Mouse (Mus musculus): Measurements from ENCODE around the gene Gmds. TPM values are rescaled to one million over a fixed set of nuclear protein-coding genes. Genes with fewer than 3 reads are reported as not detected.
A peak's percentile ranks its signal among the peaks of the same experiment; 100 is the strongest.

Gene Gmds
- polyA plus RNA-seq, 1 experiment from 2014 or later: 35.6 TPM

- ATAC-seq (replicated peaks; ENCODE audit: insufficient number of reproducible peaks, low FRiP score, low TSS enrichment, low read depth): no peak; the same call in 1 of the 2 replicates
- Histone ChIP-seq H3K36me3 (replicated peaks; ENCODE audit: control insufficient read depth, insufficient read depth, low read depth, low read length) (no peaks in the 10 kb centered on the region), H3K27me3 (ENCODE audit: control insufficient read depth, insufficient read depth, low read length) (no peaks in the 10 kb centered on the region), H3K9ac (replicated peaks; ENCODE audit: low read length) (no peak overlapping the region), H3K4me2 (ENCODE audit: low read depth, low read length) (no peak overlapping the region), H3K4me3 (ENCODE audit: low read depth, low read length) (no peak overlapping the region), H3K9me3 (replicated peaks; ENCODE audit: control insufficient read depth, low read length) (no peaks in the 10 kb centered on the region), H3K27ac (replicated peaks; ENCODE audit: low read depth, low read length) (peak overlapping the region; percentile 48), H3K4me1 (ENCODE audit: control insufficient read depth, insufficient read depth, low read length) (peaks cover 2% of the 10 kb centered on the region; the same call in 1 of the 2 replicates)
- WGBS: 36% methylated on average over 3 of the region's 3 CpGs
- peak; percentile 65 for DNase-seq (ENCODE audit: low spot score)
Observed at GRCm38 (mm10) chr13:31966931-31967532, 371.5 kb downstream of the Gmds start.

GRCm38 (mm10) chr13:31960514-31960913 lies 378.0 kb downstream of the Gmds start:
- Histone ChIP-seq H3K27ac (replicated peaks; ENCODE audit: low read depth, low read length) (no peak overlapping the region), H3K4me2 (ENCODE audit: low read depth, low read length) (no peak overlapping the region), H3K36me3 (replicated peaks; ENCODE audit: control insufficient read depth, insufficient read depth, low read depth, low read length) (no peaks in the 10 kb centered on the region), H3K27me3 (ENCODE audit: control insufficient read depth, insufficient read depth, low read length) (no peaks in the 10 kb centered on the region), H3K9ac (replicated peaks; ENCODE audit: low read length) (no peak overlapping the region), H3K4me3 (ENCODE audit: low read depth, low read length) (no peak overlapping the region), H3K4me1 (ENCODE audit: control insufficient read depth, insufficient read depth, low read length) (no peaks in the 10 kb centered on the region), H3K9me3 (replicated peaks; ENCODE audit: control insufficient read depth, low read length) (no peaks in the 10 kb centered on the region)
- 7% methylated on average over 3 of the region's 3 CpGs for WGBS
- ATAC-seq (replicated peaks; ENCODE audit: insufficient number of reproducible peaks, low FRiP score, low TSS enrichment, low read depth) (no peak), DNase-seq (ENCODE audit: low spot score) (peak; percentile 44)

- Histone ChIP-seq H3K4me3 (ENCODE audit: low read depth, low read length) (no peak overlapping the region), H3K36me3 (replicated peaks; ENCODE audit: control insufficient read depth, insufficient read depth, low read depth, low read length) (no peaks in the 10 kb centered on the region), H3K27ac (replicated peaks; ENCODE audit: low read depth, low read length) (no peak overlapping the region), H3K27me3 (ENCODE audit: control insufficient read depth, insufficient read depth, low read length) (no peaks in the 10 kb centered on the region), H3K4me2 (ENCODE audit: low read depth, low read length) (no peak overlapping the region), H3K9me3 (replicated peaks; ENCODE audit: control insufficient read depth, low read length) (no peaks in the 10 kb centered on the region), H3K9ac (replicated peaks; ENCODE audit: low read length) (no peak overlapping the region), H3K4me1 (ENCODE audit: control insufficient read depth, insufficient read depth, low read length) (no peaks in the 10 kb centered on the region)
- DNase-seq (ENCODE audit: low spot score) (no peak), ATAC-seq (replicated peaks; ENCODE audit: insufficient number of reproducible peaks, low FRiP score, low TSS enrichment, low read depth) (no peak)
- 43% methylated on average over 13 of the region's 13 CpGs for WGBS
Observed at GRCm38 (mm10) chr13:31958346-31959335, 379.9 kb downstream of the Gmds start.

GRCm38 (mm10) chr13:31956584-31956983 lies 382.0 kb downstream of the Gmds start:
- Histone ChIP-seq H3K9ac (replicated peaks; ENCODE audit: low read length) (no peak overlapping the region), H3K4me3 (ENCODE audit: low read depth, low read length) (no peak overlapping the region), H3K36me3 (replicated peaks; ENCODE audit: control insufficient read depth, insufficient read depth, low read depth, low read length) (no peaks in the 10 kb centered on the region), H3K4me1 (ENCODE audit: control insufficient read depth, insufficient read depth, low read length) (no peaks in the 10 kb centered on the region), H3K27me3 (ENCODE audit: control insufficient read depth, insufficient read depth, low read length) (no peaks in the 10 kb centered on the region), H3K9me3 (replicated peaks; ENCODE audit: control insufficient read depth, low read length) (no peaks in the 10 kb centered on the region), H3K4me2 (ENCODE audit: low read depth, low read length) (no peak overlapping the region), H3K27ac (replicated peaks; ENCODE audit: low read depth, low read length) (no peak overlapping the region)
- WGBS: 75% methylated on average over 6 of the region's 6 CpGs
- ATAC-seq (replicated peaks; ENCODE audit: insufficient number of reproducible peaks, low FRiP score, low TSS enrichment, low read depth) (no peak), DNase-seq (ENCODE audit: low spot score) (no peak)

- H3K4me3 ChIP-seq (ENCODE audit: low read depth, low read length): no peak overlapping the region
- DNase-seq (ENCODE audit: low spot score) (no peak), ATAC-seq (replicated peaks; ENCODE audit: insufficient number of reproducible peaks, low FRiP score, low TSS enrichment, low read depth) (no peak)
- no peak overlapping the region for H3K9ac ChIP-seq (replicated peaks; ENCODE audit: low read length)
- WGBS: 73% methylated on average over 4 of the region's 4 CpGs
- no peaks in the 10 kb centered on the region for H3K9me3 ChIP-seq (replicated peaks; ENCODE audit: control insufficient read depth, low read length)
- H3K27me3 ChIP-seq (ENCODE audit: control insufficient read depth, insufficient read depth, low read length): no peaks in the 10 kb centered on the region
- H3K4me1 ChIP-seq (ENCODE audit: control insufficient read depth, insufficient read depth, low read length): no peaks in the 10 kb centered on the region
- no peaks in the 10 kb centered on the region for H3K36me3 ChIP-seq (replicated peaks; ENCODE audit: control insufficient read depth, insufficient read depth, low read depth, low read length)
- no peak overlapping the region for H3K4me2 ChIP-seq (ENCODE audit: low read depth, low read length)
- H3K27ac ChIP-seq (replicated peaks; ENCODE audit: low read depth, low read length): no peak overlapping the region
Observed at GRCm38 (mm10) chr13:31956112-31956511, 382.4 kb downstream of the Gmds start.

- H3K9me3 ChIP-seq (replicated peaks; ENCODE audit: control insufficient read depth, low read length): no peaks in the 10 kb centered on the region
- no peak overlapping the region for H3K4me3 ChIP-seq (ENCODE audit: low read depth, low read length)
- H3K4me2 ChIP-seq (ENCODE audit: low read depth, low read length): no peak overlapping the region
- no peak overlapping the region for H3K27ac ChIP-seq (replicated peaks; ENCODE audit: low read depth, low read length)
- no peaks in the 10 kb centered on the region for H3K27me3 ChIP-seq (ENCODE audit: control insufficient read depth, insufficient read depth, low read length)
- DNase-seq (ENCODE audit: low spot score) (no peak), ATAC-seq (replicated peaks; ENCODE audit: insufficient number of reproducible peaks, low FRiP score, low TSS enrichment, low read depth) (no peak)
- H3K9ac ChIP-seq (replicated peaks; ENCODE audit: low read length): no peak overlapping the region
- no peaks in the 10 kb centered on the region for H3K36me3 ChIP-seq (replicated peaks; ENCODE audit: control insufficient read depth, insufficient read depth, low read depth, low read length)
- WGBS: 26% methylated on average over 7 of the region's 7 CpGs
- no peaks in the 10 kb centered on the region for H3K4me1 ChIP-seq (ENCODE audit: control insufficient read depth, insufficient read depth, low read length)
Observed at GRCm38 (mm10) chr13:31955171-31955570, 383.4 kb downstream of the Gmds start.

- Histone ChIP-seq H3K4me2 (ENCODE audit: low read depth, low read length) (no peak overlapping the region), H3K4me1 (ENCODE audit: control insufficient read depth, insufficient read depth, low read length) (no peaks in the 10 kb centered on the region), H3K9ac (replicated peaks; ENCODE audit: low read length) (no peak overlapping the region), H3K4me3 (ENCODE audit: low read depth, low read length) (no peak overlapping the region), H3K36me3 (replicated peaks; ENCODE audit: control insufficient read depth, insufficient read depth, low read depth, low read length) (no peaks in the 10 kb centered on the region), H3K9me3 (replicated peaks; ENCODE audit: control insufficient read depth, low read length) (no peaks in the 10 kb centered on the region), H3K27ac (replicated peaks; ENCODE audit: low read depth, low read length) (no peak overlapping the region), H3K27me3 (ENCODE audit: control insufficient read depth, insufficient read depth, low read length) (no peaks in the 10 kb centered on the region)
- DNase-seq (ENCODE audit: low spot score): no peak
- 79% methylated on average over 3 of the region's 3 CpGs for WGBS
- ATAC-seq (replicated peaks; ENCODE audit: insufficient number of reproducible peaks, low FRiP score, low TSS enrichment, low read depth): no peak
Observed at GRCm38 (mm10) chr13:31944676-31945210, 393.8 kb downstream of the Gmds start.

All from embryonic facial prominence, embryonic 11.5 days (tissue).